21 mouse cellular contexts compared by ENCODE assay signal in the genomic region with DNA sequence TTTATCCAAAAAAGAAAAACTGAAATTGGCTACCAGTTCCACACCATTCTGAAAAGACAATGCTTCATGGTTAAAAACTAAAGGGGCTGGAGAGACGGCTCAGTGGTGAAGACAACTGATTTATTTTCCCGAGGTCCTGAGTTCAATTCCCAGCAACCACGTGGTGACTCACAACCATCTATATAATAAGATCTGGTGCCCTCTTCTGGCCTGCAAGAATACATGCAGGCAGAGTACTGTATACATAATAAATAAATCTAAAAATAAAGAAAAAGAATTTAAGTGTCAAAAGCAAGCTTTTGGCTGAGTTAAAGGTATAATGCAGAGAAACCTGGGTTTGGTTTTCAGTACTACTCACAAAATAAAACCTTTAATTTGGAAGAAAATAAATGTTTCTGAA. TPM values are rescaled to one million over a fixed set of nuclear protein-coding genes. Genes with fewer than 3 reads are reported as not detected.
DNase-seq lines count a peak whose midpoint lies in the region; ATAC-seq and TF ChIP-seq lines count a peak whose summit lies in the region.
"Had no signal": no experiment of that assay in that cellular context is flagged by ENCODE, and none has a peak within 500 bp of the region (broad histone marks: within the 10 kb centered on the region; RNA-seq: fewer than 3 reads in every experiment).

No protein-coding gene starts in this region.

- DNase-seq in kidney, postnatal 0 days (ENCODE audit: low spot score), result no peak
- no peak for DNase-seq in kidney, adult 9 months
- DNase-seq in 416B (ENCODE audit: low read depth), result peak; percentile 35
- no peak for DNase-seq in CH12.LX (ENCODE audit: extremely low read depth)
- peak; percentile 47 for DNase-seq in ZHBTc4 (ENCODE audit: low read depth, low spot score)
- DNase-seq in cerebellum, adult 8-10 months, result no peak
- no peak for DNase-seq in layer of hippocampus, postnatal 14 days (ENCODE audit: low spot score in 2 of 2)
- DNase-seq: adrenal gland, postnatal 10 days; cerebellum, adult 11-12 months; gastrocnemius, postnatal 14 days; kidney, adult 2 months; kidney, postnatal 4 days; layer of hippocampus, postnatal 36 days; left cerebral cortex, postnatal 4 days; liver, embryonic 13.5 days; lung, postnatal 14 days; right cerebral cortex, postnatal 14 days had no signal

- in situ Hi-C loops in CH12.LX (cut with MboI; ENCODE audit: low pct_ligation_motif_present, low pct_unique_long_range_greater_than_20kb, low sequenced_read_pairs), result no loop called here

- H3K9me3 ChIP-seq in kidney, postnatal 0 days (replicated peaks; ENCODE audit: low read length), result no peaks in the 10 kb centered on the region
- H3K9me3 ChIP-seq in CH12.LX (replicated peaks; ENCODE audit: low read length), result no peaks in the 10 kb centered on the region
- H3K9me3 ChIP-seq: G1E; heart, embryonic 12.5 days; liver, embryonic 13.5 days; neural tube, embryonic 12.5 days had no signal

- no peak overlapping the region for H3K4me2 ChIP-seq in kidney, postnatal 0 days (ENCODE audit: low read length)
- no peak overlapping the region for H3K4me2 ChIP-seq in CH12.LX (ENCODE audit: insufficient read depth, low read depth, poor library complexity, severe bottlenecking)
- H3K4me2 ChIP-seq: heart, embryonic 12.5 days; hindbrain, embryonic 14.5 days; liver, embryonic 13.5 days; neural tube, embryonic 12.5 days had no signal

- no peak for TF ChIP-seq EP300 in CH12.LX (IDR thresholded peaks at IDR 0.05; ENCODE audit: low read length)

- H3K9ac ChIP-seq in kidney, postnatal 0 days (ENCODE audit: low read depth, low read length), result no peak overlapping the region
- H3K9ac ChIP-seq in CH12.LX (ENCODE audit: insufficient read depth, low read depth), result no peak overlapping the region
- H3K9ac ChIP-seq: heart, embryonic 12.5 days; hindbrain, embryonic 14.5 days; liver, embryonic 13.5 days; neural tube, embryonic 12.5 days had no signal

- H3K4me1 ChIP-seq in kidney, postnatal 0 days (replicated peaks; ENCODE audit: insufficient read depth, low read length), result no peaks in the 10 kb centered on the region
- H3K4me1 ChIP-seq in CH12.LX (ENCODE audit: control insufficient read depth in 1 of 2, insufficient read depth in 2 of 2), result no peaks in the 10 kb centered on the region
- H3K4me1 ChIP-seq: heart, embryonic 12.5 days; liver, embryonic 13.5 days; neural tube, embryonic 12.5 days had no signal

- H3K27ac ChIP-seq in kidney, postnatal 0 days, result no peak overlapping the region
- no peak overlapping the region for H3K27ac ChIP-seq in CH12.LX (ENCODE audit: insufficient read depth, low read depth)
- H3K27ac ChIP-seq: hindbrain, embryonic 14.5 days; liver, embryonic 13.5 days; neural tube, embryonic 12.5 days had no signal

- peak; percentile 9 for TF ChIP-seq RAD21 in CH12.LX (IDR thresholded peaks at IDR 0.05; ENCODE audit: low read depth, low read length)

- no peaks in the 10 kb centered on the region for H3K79me2 ChIP-seq in CH12.LX (replicated peaks; ENCODE audit: control insufficient read depth, extremely low read depth, insufficient read depth, poor library complexity, severe bottlenecking)

- H3K27me3 ChIP-seq in kidney, postnatal 0 days (ENCODE audit: insufficient read depth, low read length), result no peaks in the 10 kb centered on the region
- H3K27me3 ChIP-seq in CH12.LX (replicated peaks), result no peaks in the 10 kb centered on the region
- H3K27me3 ChIP-seq: heart, embryonic 12.5 days; liver, embryonic 13.5 days; neural tube, embryonic 12.5 days had no signal

- no peak for TF ChIP-seq POLR2A in CH12.LX (IDR thresholded peaks at IDR 0.05; ENCODE audit: low read depth, low read length)

- TF ChIP-seq CTCF in kidney, postnatal 0 days (IDR thresholded peaks at IDR 0.05; ENCODE audit: low read depth), result peak; percentile 30; the same call in 1 of the 2 replicates
- TF ChIP-seq CTCF in CH12.LX (conservative IDR thresholded peaks at IDR 0.05 in 1 of 2, IDR thresholded peaks at IDR 0.05 in 1 of 2; ENCODE audit: low read depth in 2 of 2, low read length in 2 of 2), result peak in 1 of 2 experiments; percentile 34; a peak in 2 of 4 replicates

- peaks cover 19% of the 10 kb centered on the region for H3K36me3 ChIP-seq in kidney, postnatal 0 days (ENCODE audit: insufficient read depth, low read length)
- peaks cover 16 to 56% of the 10 kb centered on the region in 2 experiments for H3K36me3 ChIP-seq in CH12.LX (replicated peaks in 1 of 2; ENCODE audit: control insufficient read depth in 1 of 2, insufficient read depth in 1 of 2, low read length in 1 of 2)

- H3K4me3 ChIP-seq in kidney, postnatal 0 days (replicated peaks; ENCODE audit: low read depth, low read length), result no peak overlapping the region
- H3K4me3 ChIP-seq in CH12.LX (replicated peaks in 1 of 3; ENCODE audit: low read depth in 2 of 3, low read length in 2 of 3, poor library complexity in 1 of 3), result no peak overlapping the region
- H3K4me3 ChIP-seq: heart, embryonic 12.5 days; liver, embryonic 13.5 days; neural tube, embryonic 12.5 days had no signal

- no peak for ATAC-seq in kidney, postnatal 0 days (replicated peaks; ENCODE audit: low FRiP score, low read depth)

- 79% methylated on average over 3 of the region's 3 CpGs for WGBS in kidney, postnatal 0 days

- dilution Hi-C loops in CH12.LX (cut with MboI; ENCODE audit: extremely low pct_ligation_motif_present, extremely low pct_unique_long_range_greater_than_20kb, low sequenced_read_pairs), result no loop called here

TF ChIP-seq in CH12.LX, 34 proteins besides CTCF, POLR2A, EP300 and RAD21:
- TF ChIP-seq MEF2A (IDR thresholded peaks at IDR 0.05; ENCODE audit: borderline replicate concordance, low read depth, low read length) (no peak), RCOR1 (conservative IDR thresholded peaks at IDR 0.05; ENCODE audit: low read depth, low read length) (no peak), JUN (IDR thresholded peaks at IDR 0.05; ENCODE audit: insufficient read depth, low read depth, low read length) (no peak), USF1 (IDR thresholded peaks at IDR 0.05; ENCODE audit: low read depth, low read length) (no peak), E2F4 (IDR thresholded peaks at IDR 0.05; ENCODE audit: insufficient replicate concordance, low read depth, low read length) (no peak), MXI1 (IDR thresholded peaks at IDR 0.05; ENCODE audit: low read depth, low read length) (no peak), KAT2A (IDR thresholded peaks at IDR 0.05; ENCODE audit: insufficient replicate concordance, low read length) (no peak), UBTF (IDR thresholded peaks at IDR 0.05; ENCODE audit: low read depth, low read length) (no peak), USF2 (conservative IDR thresholded peaks at IDR 0.05; ENCODE audit: low read depth, low read length) (no peak), ZNF384 (IDR thresholded peaks at IDR 0.05; ENCODE audit: low read depth, low read length) (no peak), GABPA (IDR thresholded peaks at IDR 0.05; ENCODE audit: insufficient replicate concordance, low read depth, low read length) (no peak), CHD1 (IDR thresholded peaks at IDR 0.05; ENCODE audit: low read depth, low read length) (no peak), ETS1 (conservative IDR thresholded peaks at IDR 0.05; ENCODE audit: low read depth, low read length) (no peak), MAZ (IDR thresholded peaks at IDR 0.05; ENCODE audit: low read depth, low read length) (no peak), ZC3H11A (IDR thresholded peaks at IDR 0.05; ENCODE audit: low read depth, low read length) (no peak), SMC3 (IDR thresholded peaks at IDR 0.05; ENCODE audit: low read depth, low read length) (no peak)

RNA-seq across cellular contexts. Expression of gene Tnip2, which starts 32.9 kb away (rescaled TPM):
- 16.5 and 17.6 TPM in 2 replicates for polyA plus RNA-seq in kidney, postnatal 0 days (2015; fragmentation: Nextera tagmentation; extraction: Ambion mirVana)
- 21.9 and 23.4 TPM in 2 replicates for total RNA-seq in CH12.LX (2012; rRNA removed)
- 16.0 and 17.7 TPM in 2 replicates for total RNA-seq in CH12.LX (2014; rRNA removed)
- polyA plus RNA-seq in CH12.LX (2012; ENCODE audit: insufficient read length, low read depth), result 26.8 and 30.6 TPM in 2 replicates
- total RNA-seq in layer of hippocampus, postnatal 14 days (2021), result 10 to 100 TPM; 15.2 to 19.1 TPM

RNA-seq across cellular contexts. Expression of gene Sh3bp2, which starts 44.7 kb away (rescaled TPM):
- polyA plus RNA-seq in kidney, postnatal 0 days (2015; fragmentation: Nextera tagmentation; extraction: Ambion mirVana), result 6.2 and 8.9 TPM in 2 replicates
- 5.9 and 7.3 TPM in 2 replicates for total RNA-seq in CH12.LX (2012; rRNA removed)
- total RNA-seq in CH12.LX (2014; rRNA removed), result 5.8 and 6.5 TPM in 2 replicates
- 10.5 and 11.0 TPM in 2 replicates for polyA plus RNA-seq in CH12.LX (2012; ENCODE audit: insufficient read length, low read depth)
- total RNA-seq in layer of hippocampus, postnatal 14 days (2021), result 1 to 10 TPM; 6.0 to 6.8 TPM

Comparison
In these comparisons a context has a peak if more than half of its experiments do, and no peak if none do; other contexts are left out.
1. DNase-seq: peak in 416B (single experiment) and ZHBTc4 (single experiment); none in kidney, postnatal 0 days (single experiment), kidney, adult 9 months (single experiment), CH12.LX (single experiment), cerebellum, adult 8-10 months (single experiment) and layer of hippocampus, postnatal 14 days (0 of 2).